Mouse (Mus musculus) neural tube, embryonic 13.5 days (tissue): Measurements from ENCODE around the gene Dkk2. TPM values are rescaled to one million over a fixed set of nuclear protein-coding genes. Genes with fewer than 3 reads are reported as not detected.

Source experiments
- ATAC-seq: fragments of 200-750 bp; cut with Nextera tagmentation; 2 replicates; pipeline ENCODE4 v1.8.0; 2017; ENCODE audit warnings: low read depth, mild to moderate bottlenecking, moderate TSS enrichment, moderate library complexity
- H3K27ac ChIP-seq: fragments of 300-500 bp; sonication (generic); replicated peaks from 2 replicates; pipeline ENCODE4 v1.5.1; 2015; ENCODE audit warnings: moderate library complexity, mild to moderate bottlenecking, inconsistent platforms
- H3K27me3 ChIP-seq: fragments of 300-500 bp; sonication (generic); 2 replicates; pipeline ENCODE4 v1.6.1; 2015; ENCODE audit warnings: mild to moderate bottlenecking, inconsistent platforms
- H3K36me3 ChIP-seq: fragments of 300-500 bp; sonication (generic); 2 replicates; pipeline ENCODE4 v1.6.1; 2015; ENCODE audit warnings: mild to moderate bottlenecking, inconsistent platforms
- H3K4me1 ChIP-seq: fragments of 300-500 bp; sonication (generic); replicated peaks from 2 replicates; pipeline ENCODE4 v1.6.1; 2015; ENCODE audit warnings: inconsistent platforms
- H3K4me2 ChIP-seq: fragments of 300-500 bp; sonication (generic); 2 replicates; pipeline ENCODE4 v1.6.1; 2015; ENCODE audit warnings: inconsistent platforms, mild to moderate bottlenecking, moderate library complexity
- H3K4me3 ChIP-seq: fragments of 300-500 bp; sonication (generic); 2 replicates; pipeline ENCODE4 v1.5.1; 2015; ENCODE audit warnings: mild to moderate bottlenecking, inconsistent platforms
- H3K9ac ChIP-seq: fragments of 300-500 bp; sonication (generic); 2 replicates; pipeline ENCODE4 v1.6.1; 2015; ENCODE audit warnings: moderate library complexity, mild to moderate bottlenecking, inconsistent platforms
- H3K9me3 ChIP-seq: fragments of 300-500 bp; sonication (generic); 2 replicates; pipeline ENCODE4 v1.6.1; 2016; ENCODE audit warnings: inconsistent platforms
- WGBS: fragments of 180-500 bp; shearing (Covaris S2); methylation state at CpG from one replicate; pipeline ENCODE4 v1.1.7; 2015; 5-methylcytosine and 5-hydroxymethylcytosine counted together
- polyA plus RNA-seq: library from polyadenylated mRNA; unstranded; fragments of >200 nt; fragmentation: Nextera tagmentation; extraction: Ambion mirVana; gene quantifications from 2 replicates; pipeline ENCODE4 v1.2.1, GENCODE M21; 2015

Dkk2 gene
- polyA plus RNA-seq, 1 experiment from 2014 or later = 3.0 TPM

DNA sequence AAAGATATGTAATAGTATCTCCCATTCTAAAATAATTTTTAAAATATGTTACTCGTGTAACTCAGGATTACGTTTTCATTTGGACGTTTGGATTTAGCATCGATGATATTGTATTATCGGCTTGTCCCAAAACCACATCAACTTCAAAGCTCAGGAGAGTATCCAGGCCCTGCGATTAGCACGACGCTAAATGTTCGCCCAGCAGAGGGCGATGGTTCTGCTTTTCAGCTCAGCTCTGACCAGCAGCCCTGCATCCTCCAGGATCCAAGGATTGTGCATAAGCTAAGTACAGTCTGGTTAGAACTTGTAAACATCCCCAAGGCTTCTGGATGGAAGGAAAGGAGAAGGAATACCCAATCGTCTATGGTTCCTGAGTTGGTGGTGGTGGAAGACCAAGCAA lies 122.4 kb downstream of the Dkk2 start:
- no peak overlapping the region for H3K27ac ChIP-seq
- no peaks in the 10 kb centered on the region for H3K9me3 ChIP-seq
- no peaks in the 10 kb centered on the region for H3K27me3 ChIP-seq
- 35% methylated on average over 11 of the region's 11 CpGs for WGBS
- H3K4me2 ChIP-seq = no peak overlapping the region
- 0 out of 2 replicates have a peak, but pooled peaks cover 3% of the 10 kb centered on the region for H3K4me1 ChIP-seq
- ATAC-seq = no peak
- no peak overlapping the region for H3K4me3 ChIP-seq
- no peak overlapping the region for H3K9ac ChIP-seq
- no peaks in the 10 kb centered on the region for H3K36me3 ChIP-seq

DNA sequence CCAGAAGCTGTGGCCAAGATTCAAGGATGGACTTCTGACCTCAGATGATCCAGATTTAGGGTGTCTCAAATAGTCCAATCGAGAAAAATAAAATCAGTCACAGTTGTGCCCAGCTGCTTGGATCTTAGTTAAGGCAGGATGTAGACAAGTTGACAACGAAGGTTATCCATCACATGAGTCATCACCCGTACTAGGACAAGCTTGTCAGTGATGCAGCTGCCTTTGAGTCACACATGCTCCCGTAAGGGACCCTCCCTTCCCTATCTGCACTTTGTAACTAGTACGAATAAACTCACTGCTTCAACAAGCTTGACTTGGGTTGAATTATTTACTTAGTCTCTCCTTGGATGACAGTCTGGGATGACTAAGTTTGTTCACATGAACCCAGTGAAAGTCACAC lies 126.2 kb downstream of the Dkk2 start:
- Histone ChIP-seq H3K9ac (no peak overlapping the region), H3K27ac (no peak overlapping the region), H3K4me1 (no peaks in the 10 kb centered on the region), H3K36me3 (no peaks in the 10 kb centered on the region), H3K9me3 (no peaks in the 10 kb centered on the region), H3K27me3 (no peaks in the 10 kb centered on the region), H3K4me2 (no peak overlapping the region), H3K4me3 (no peak overlapping the region)
- ATAC-seq = no peak
- WGBS = 89% methylated on average over 5 of the region's 5 CpGs

DNA sequence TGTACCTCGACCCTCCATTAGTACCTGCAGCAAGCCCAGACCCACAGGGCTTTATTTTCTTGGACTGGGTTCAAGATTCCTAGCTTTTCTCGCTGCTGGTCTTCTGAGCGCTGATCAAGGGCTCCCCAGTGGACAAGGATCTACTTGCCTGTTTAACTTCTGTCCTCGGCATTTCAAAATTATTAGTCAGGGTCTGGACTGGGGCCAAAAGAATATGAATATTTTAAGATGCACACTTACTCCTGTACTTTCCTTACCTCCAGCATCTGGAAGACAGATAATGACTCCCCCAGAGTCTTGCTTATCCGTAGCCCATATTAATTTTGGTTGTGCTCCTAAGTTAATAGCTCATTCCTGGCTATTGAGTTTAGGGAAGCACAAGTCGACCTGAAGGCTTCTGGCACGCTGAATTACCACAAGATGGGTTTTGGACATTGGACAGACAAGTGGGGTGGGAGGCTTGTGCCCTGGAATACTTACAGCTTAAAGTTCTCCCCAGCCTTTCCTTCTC lies 134.9 kb downstream of the Dkk2 start:
- no peak for ATAC-seq

DNA sequence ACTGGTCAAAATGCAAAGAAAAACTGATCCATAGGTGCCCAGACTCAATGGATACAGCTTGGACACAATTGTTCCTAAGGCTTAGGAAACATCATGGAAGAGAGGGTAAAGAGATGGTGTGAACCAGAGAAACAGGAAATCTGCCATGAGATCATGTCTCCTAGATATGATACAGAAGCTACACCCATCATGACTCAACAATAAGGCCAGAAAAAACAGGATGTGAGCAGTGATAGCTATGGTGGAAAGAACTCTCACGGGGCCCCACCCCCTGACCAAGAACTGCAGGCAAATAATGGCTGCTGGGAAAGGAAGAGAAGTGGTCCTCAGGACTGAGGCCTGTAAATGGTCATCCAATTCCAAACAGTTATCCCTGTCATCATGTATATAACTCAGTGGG lies 142.5 kb downstream of the Dkk2 start:
- Histone ChIP-seq H3K9me3 (no peaks in the 10 kb centered on the region), H3K4me2 (no peak overlapping the region), H3K4me3 (no peak overlapping the region), H3K27ac (no peak overlapping the region), H3K9ac (no peak overlapping the region), H3K36me3 (no peaks in the 10 kb centered on the region), H3K27me3 (no peaks in the 10 kb centered on the region), H3K4me1 (no peaks in the 10 kb centered on the region)
- WGBS = 71% methylated on average over 1 of the region's 1 CpGs
- ATAC-seq = no peak

More for the DNA sequence above, 134.9 kb downstream of the Dkk2 start:
- Histone ChIP-seq H3K36me3 (no peaks in the 10 kb centered on the region), H3K27ac (no peak overlapping the region), H3K4me1 (no peaks in the 10 kb centered on the region), H3K4me3 (no peak overlapping the region), H3K9ac (no peak overlapping the region), H3K27me3 (no peaks in the 10 kb centered on the region), H3K4me2 (no peak overlapping the region), H3K9me3 (no peaks in the 10 kb centered on the region)
- 79% methylated on average over 7 of the region's 7 CpGs for WGBS
